Mouse (Mus musculus) embryonic fibroblast, embryonic 13.5 days (primary cell): ENCODE measurements around the gene Rad17.

Source experiments
- CTCF ChIP-seq: IDR thresholded peaks from 2 replicates; pipeline ENCODE4 v1.5.1; 2011; ENCODE audit warnings: mild to moderate bottlenecking, control low read depth, low read length, moderate library complexity, borderline replicate concordance; ENCODE audit not compliant: insufficient read depth
- POLR2A ChIP-seq: IDR thresholded peaks from 2 replicates; pipeline ENCODE4 v1.6.1; 2011; ENCODE audit warnings: low read depth, mild to moderate bottlenecking, control low read depth, low read length, moderate library complexity

DNA sequence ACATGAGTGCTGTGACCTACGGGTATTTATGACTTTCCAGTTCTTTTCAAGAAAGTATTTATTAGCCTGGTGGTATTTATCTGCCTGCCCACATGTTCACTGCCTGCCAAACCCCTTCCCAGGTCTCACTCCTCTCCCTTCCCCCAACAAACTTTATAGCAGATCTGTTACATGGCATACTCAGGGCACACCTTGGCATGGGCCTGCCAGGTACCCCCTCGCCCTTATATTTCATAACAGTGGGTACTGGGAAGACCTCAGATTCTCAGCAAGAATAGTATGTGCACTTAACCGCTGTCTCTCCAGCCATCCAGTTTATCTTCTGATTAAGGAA, 55.3 kb downstream of the Rad17 start:
- TF ChIP-seq CTCF, result no peak
- no peak for TF ChIP-seq POLR2A
